Mouse (Mus musculus): ENCODE results near the gene Rhbg.

DNA sequence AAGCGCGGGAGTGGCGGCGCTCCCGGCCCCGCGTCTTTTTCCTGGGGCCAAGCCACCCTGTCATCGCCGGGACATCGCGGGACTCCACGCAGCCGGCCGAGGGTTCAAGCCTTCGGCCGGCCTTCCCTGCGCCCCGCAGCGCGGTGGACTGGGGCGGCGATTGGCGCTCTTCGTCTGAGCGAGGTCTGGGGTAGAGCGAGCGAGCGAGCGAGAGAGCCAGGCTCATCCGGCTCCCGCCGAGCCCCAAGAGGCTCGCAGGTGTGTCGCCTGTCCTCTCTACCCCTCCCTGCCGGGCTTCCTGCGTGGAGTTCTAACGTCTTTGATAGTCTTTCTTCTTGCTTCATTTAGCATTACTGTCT lies 53.6 kb downstream of the Rhbg start:
- TF ChIP-seq CTCF (IDR thresholded peaks at IDR 0.05; ENCODE audit: borderline replicate concordance, extremely low read depth, insufficient read depth, insufficient read length) = no peak
- TF ChIP-seq POLR2A (IDR thresholded peaks at IDR 0.05; ENCODE audit: borderline replicate concordance, extremely low read depth, insufficient read depth, insufficient read length, poor library complexity, severe bottlenecking) = no peak
